Mouse (Mus musculus) heart, embryonic 14.5 days (tissue): ENCODE results near the gene Hist1h2ai. TPM values are rescaled to one million over a fixed set of nuclear protein-coding genes. Genes with fewer than 3 reads are reported as not detected.

ENCODE experiments used
- microRNA-seq: library from miRNA; unstranded; fragments of <30 nt; microRNA quantifications from one replicate; pipeline ENCODE4, GENCODE M21; 2016
- polyA plus RNA-seq: library from polyadenylated mRNA; unstranded; fragments of >200 nt; fragmentation: Nextera tagmentation; extraction: Ambion mirVana; gene quantifications from 2 replicates; pipeline ENCODE4 v1.2.1, GENCODE M21; 2014

The Hist1h2ai gene
- polyA plus RNA-seq, 1 experiment from 2014 or later: 12.2 TPM

Small RNAs within 50 kb of the gene (microRNA-seq; reads per million reads assigned to microRNA genes)
- gene Gm44357: not detected
- not detected for gene Gm44367
- gene Gm44454: not detected

Other genes starting within 250 kb of the Hist1h2ai start
- gene Nkapl, start 247.9 kb upstream of the Hist1h2ai start, polyA plus RNA-seq: 2.0 and 2.1 TPM in 2 replicates
- gene Zkscan4, start 237.5 kb upstream of the Hist1h2ai start, polyA plus RNA-seq: 1.7 and 1.9 TPM in 2 replicates
- not detected in 2 replicates for gene Gm10065, start 237.0 kb upstream of the Hist1h2ai start, polyA plus RNA-seq
- gene AK157302, start 221.2 kb upstream of the Hist1h2ai start, polyA plus RNA-seq: 0.57 and 0.61 TPM in 2 replicates
- 15.0 and 17.5 TPM in 2 replicates for gene Gm11273, start 215.0 kb upstream of the Hist1h2ai start, polyA plus RNA-seq
- 6.3 and 7.2 TPM in 2 replicates for gene Zkscan8, start 185.3 kb upstream of the Hist1h2ai start, polyA plus RNA-seq
- gene Olfr1366, start 173.6 kb upstream of the Hist1h2ai start, polyA plus RNA-seq: 0.07 and 0.11 TPM in 2 replicates
- gene Olfr1535, start 156.5 kb upstream of the Hist1h2ai start, polyA plus RNA-seq: not detected in 2 replicates
- gene Olfr1364, start 134.7 kb upstream of the Hist1h2ai start, polyA plus RNA-seq: not detected in 2 replicates
- gene Olfr1362, start 102.4 kb upstream of the Hist1h2ai start, polyA plus RNA-seq: not detected in 2 replicates
- not detected in 2 replicates for gene Olfr11, start 73.9 kb upstream of the Hist1h2ai start, polyA plus RNA-seq
- not detected in 2 replicates for gene Olfr1361, start 53.0 kb upstream of the Hist1h2ai start, polyA plus RNA-seq
- not detected in 2 replicates for gene Olfr1360, start 39.0 kb upstream of the Hist1h2ai start, polyA plus RNA-seq
- not detected in 2 replicates for gene Olfr1359, start 18.3 kb upstream of the Hist1h2ai start, polyA plus RNA-seq
- gene Hist1h2bl, start 279 bp upstream of the Hist1h2ai start, polyA plus RNA-seq: 1.2 and 1.4 TPM in 2 replicates
- gene Hist1h3h, start 1.2 kb downstream of the Hist1h2ai start, polyA plus RNA-seq: 2.4 and 4.4 TPM in 2 replicates
- gene Hist1h2bm, start 5.6 kb downstream of the Hist1h2ai start, polyA plus RNA-seq: 1.00 TPM in 2 replicates
- gene Hist1h4j, start 18.6 kb downstream of the Hist1h2ai start, polyA plus RNA-seq: 0.50 and 0.58 TPM in 2 replicates
- gene Hist1h4k, start 34.1 kb downstream of the Hist1h2ai start, polyA plus RNA-seq: 0.94 and 4.1 TPM in 2 replicates
- 4.3 and 8.0 TPM in 2 replicates for gene Hist1h2ak, start 37.4 kb downstream of the Hist1h2ai start, polyA plus RNA-seq
- gene Hist1h2bn, start 37.7 kb downstream of the Hist1h2ai start, polyA plus RNA-seq: 2.2 and 2.7 TPM in 2 replicates
- gene Hist1h1b, start 64.2 kb downstream of the Hist1h2ai start, polyA plus RNA-seq: 5.3 and 7.2 TPM in 2 replicates
- gene Hist1h3i, start 66.9 kb downstream of the Hist1h2ai start, polyA plus RNA-seq: 70.6 and 84.8 TPM in 2 replicates
- 2.0 TPM in 1 of 2 replicates, not detected in the other for gene Hist1h2an, start 70.8 kb downstream of the Hist1h2ai start, polyA plus RNA-seq
- gene Hist1h2bp, start 71.0 kb downstream of the Hist1h2ai start, polyA plus RNA-seq: 0.38 and 0.58 TPM in 2 replicates
- 9.4 and 9.6 TPM in 2 replicates for gene Hist1h2bq, start 93.8 kb downstream of the Hist1h2ai start, polyA plus RNA-seq
- gene Hist1h2ao, start 94.0 kb downstream of the Hist1h2ai start, polyA plus RNA-seq: not detected in 2 replicates
- not detected in 2 replicates for gene Hist1h4m, start 95.3 kb downstream of the Hist1h2ai start, polyA plus RNA-seq
- gene Hist1h4n, start 115.8 kb downstream of the Hist1h2ai start, polyA plus RNA-seq: 5.9 and 10.4 TPM in 2 replicates
- 1,528 and 1,577 TPM in 2 replicates for gene Hist1h2ap, start 117.1 kb downstream of the Hist1h2ai start, polyA plus RNA-seq
- 10.6 and 11.1 TPM in 2 replicates for gene Hist1h2br, start 117.3 kb downstream of the Hist1h2ai start, polyA plus RNA-seq
- gene Zfp184, start 228.7 kb downstream of the Hist1h2ai start, polyA plus RNA-seq: 6.0 and 7.1 TPM in 2 replicates